13 mouse cellular contexts compared by ENCODE assay signal in the genomic region with DNA sequence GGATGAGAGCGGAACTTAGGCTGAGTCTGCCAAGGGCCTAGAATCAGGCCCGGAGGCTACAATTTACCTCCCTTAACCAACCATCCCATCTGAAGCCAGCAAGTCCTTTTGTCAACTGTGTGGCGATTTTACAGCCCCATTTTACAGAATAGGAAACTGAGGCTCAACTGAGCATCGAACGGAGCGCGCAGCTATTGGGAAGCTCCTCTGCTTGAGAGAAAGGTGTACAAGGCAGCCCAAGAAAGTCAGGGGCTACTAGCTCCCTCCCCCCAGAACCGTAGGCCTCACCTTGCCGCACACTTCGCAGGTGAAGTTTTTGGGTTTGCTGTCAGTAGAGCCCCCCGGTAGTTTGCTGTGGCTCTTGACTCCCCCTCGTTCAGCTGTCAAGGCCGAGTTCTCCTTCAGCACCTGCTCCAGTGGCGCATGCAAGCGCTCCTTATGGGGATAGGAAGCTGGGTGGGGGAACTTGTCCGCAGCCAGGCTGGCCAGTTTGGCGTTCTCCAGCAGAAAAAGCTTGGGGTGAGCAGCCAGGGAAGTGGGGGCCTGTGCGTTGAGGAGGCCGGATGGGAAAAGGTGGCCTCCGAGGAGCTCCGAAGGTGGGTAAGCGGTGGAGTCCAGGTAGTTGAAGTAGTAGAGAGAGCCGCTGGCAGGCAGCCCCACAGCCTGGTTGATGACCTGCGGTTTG. TPM values are rescaled to one million over a fixed set of nuclear protein-coding genes. Genes with fewer than 3 reads are reported as not detected.
A peak's percentile ranks its signal among the peaks of the same experiment; 100 is the strongest.
DNase-seq lines count a peak whose midpoint lies in the region; ATAC-seq and TF ChIP-seq lines count a peak whose summit lies in the region.
"Had no signal": no experiment of that assay in that cellular context is flagged by ENCODE, and none has a peak within 500 bp of the region (broad histone marks: within the 10 kb centered on the region; RNA-seq: fewer than 3 reads in every experiment).

No protein-coding gene starts in this region.

- ATAC-seq in intestine, embryonic 14.5 days (replicated peaks; ENCODE audit: low FRiP score, low TSS enrichment, low read depth): no peak

- no peak overlapping the region for H3K9ac ChIP-seq in intestine, embryonic 14.5 days (ENCODE audit: low read length)

- peaks cover 99% of the 10 kb centered on the region for H3K27me3 ChIP-seq in intestine, embryonic 14.5 days (replicated peaks; ENCODE audit: control insufficient read depth, insufficient read depth, low read length)

- TF ChIP-seq POLR2A in olfactory bulb, adult 2 months (IDR thresholded peaks at IDR 0.05; ENCODE audit: insufficient read depth, low read depth, low read length): no peak

- TF ChIP-seq CTCF in gastrocnemius, adult 2 months (IDR thresholded peaks at IDR 0.05): no peak
- no peak for TF ChIP-seq CTCF in left cerebral cortex, adult 2 months (IDR thresholded peaks at IDR 0.05)
- no peak for TF ChIP-seq CTCF in olfactory bulb, adult 2 months (IDR thresholded peaks at IDR 0.05; ENCODE audit: insufficient read depth, low read depth, low read length)

- 2% methylated on average over 24 of the region's 24 CpGs for WGBS in intestine, embryonic 14.5 days
- WGBS in olfactory bulb, adult 2 months: 28% methylated on average over 24 of the region's 24 CpGs

- no peak overlapping the region for H3K27ac ChIP-seq in gastrocnemius, adult 2 months
- peak overlapping the region; percentile 87 for H3K27ac ChIP-seq in left cerebral cortex, adult 2 months
- H3K27ac ChIP-seq in intestine, embryonic 14.5 days (ENCODE audit: low read depth): no peak overlapping the region
- no peak overlapping the region for H3K27ac ChIP-seq in olfactory bulb, adult 2 months (ENCODE audit: insufficient read depth, low read depth, low read length)

- H3K4me1 ChIP-seq in intestine, embryonic 14.5 days (replicated peaks; ENCODE audit: control insufficient read depth, insufficient read depth, low read length): peaks cover 4% of the 10 kb centered on the region; the same call in 1 of the 2 replicates
- H3K4me1 ChIP-seq in olfactory bulb, adult 2 months (ENCODE audit: control insufficient read depth, insufficient read depth, low read length): peaks cover 42% of the 10 kb centered on the region

- intact Hi-C loops in gastrocnemius, adult 2 months (cut with DNase I): no loop called here
- intact Hi-C loops in gastrocnemius, postnatal 36 days (cut with DNase I): no loop called here
- intact Hi-C loops in left cerebral cortex, adult 2 months (cut with DNase I): no loop called here
- intact Hi-C loops in left cerebral cortex, postnatal 10 days (cut with DNase I): no loop called here

- H3K36me3 ChIP-seq in intestine, embryonic 14.5 days (ENCODE audit: control insufficient read depth, insufficient read depth, low read length): no peaks in the 10 kb centered on the region

- H3K9me3 ChIP-seq in intestine, embryonic 14.5 days (ENCODE audit: control insufficient read depth, low read length): no peaks in the 10 kb centered on the region

- H3K4me2 ChIP-seq in intestine, embryonic 14.5 days (ENCODE audit: low read length): peak overlapping the region; percentile 22; the same call in 1 of the 2 replicates

- no peak for DNase-seq in gastrocnemius, adult 2 months
- DNase-seq in gastrocnemius, postnatal 36 days: no peak
- DNase-seq in left cerebral cortex, adult 2 months (ENCODE audit: extremely low spot score in 1 of 2, low spot score in 2 of 2): peak in 1 of 2 experiments; percentile 16
- DNase-seq in left cerebral cortex, postnatal 10 days (ENCODE audit: extremely low spot score in 1 of 2, low spot score in 2 of 2): no peak
- peak; percentile 62 for DNase-seq in intestine, embryonic 14.5 days (ENCODE audit: low spot score)
- DNase-seq in Muller cell, postnatal 12 days (ENCODE audit: inconsistent ontology term): no peak
- DNase-seq in spleen, adult 18-20 months: no peak
- DNase-seq: cerebellum, adult 8-10 months had no signal

- peak overlapping the region; percentile 37 for H3K4me3 ChIP-seq in gastrocnemius, adult 2 months
- H3K4me3 ChIP-seq in left cerebral cortex, adult 2 months: peak overlapping the region; percentile 50
- H3K4me3 ChIP-seq in intestine, embryonic 14.5 days (ENCODE audit: low read depth, low read length): 0 out of 2 replicates have a peak overlapping the region, but pooled peaks have one; percentile 10
- peak overlapping the region; percentile 22 for H3K4me3 ChIP-seq in olfactory bulb, adult 2 months (ENCODE audit: insufficient read depth, low read depth, low read length)

RNA-seq across cellular contexts. Expression of gene Fezf2, which starts 3.8 kb away (rescaled TPM):
- total RNA-seq in gastrocnemius, adult 2 months (2021): not detected
- not detected for total RNA-seq in gastrocnemius, postnatal 36 days (2021)
- total RNA-seq in left cerebral cortex, adult 2 months (2021): 10 to 100 TPM; 28.6 to 33.1 TPM
- 10 to 100 TPM; 37.2 to 39.5 TPM for total RNA-seq in left cerebral cortex, postnatal 10 days (2021)
- polyA plus RNA-seq in intestine, embryonic 14.5 days (2014; fragmentation: Nextera tagmentation; extraction: Ambion mirVana): not detected in 2 replicates
- polyA plus RNA-seq in olfactory bulb, adult 2 months (2012; ENCODE audit: insufficient read depth, insufficient read length, low replicate concordance, missing spikeins): not detected in 2 replicates
- total RNA-seq: liver, adult 2 months had no signal
- polyA plus RNA-seq: gonadal fat pad, adult 2 months; liver, adult 2 months; neural tube, embryonic 14.5 days; testis, adult 2 months had no signal

Comparison
In these comparisons a context has a peak if more than half of its experiments do, and no peak if none do; other contexts are left out.
1. RNA of gene Fezf2, which starts 3.8 kb away (total RNA-seq): 37.2 to 39.5 TPM in left cerebral cortex, postnatal 10 days and 28.6 to 33.1 TPM in left cerebral cortex, adult 2 months; not detected in gastrocnemius, adult 2 months and not detected in gastrocnemius, postnatal 36 days; every median in the first group is over 10 times any median in the second.
2. Peak in every context shown above with its lines, with median percentiles within 50 percentile points of each other: H3K4me3 ChIP-seq.